Mouse (Mus musculus) heart, adult 2 months (tissue): ENCODE measurements around the gene Plekhg6.

Source experiments
- CTCF ChIP-seq: fragments of 200-600 bp; IDR thresholded peaks from 2 replicates; pipeline ENCODE4 v1.8.1; 2022; ENCODE audit warnings: antibody characterized with exemption, mild to moderate bottlenecking, moderate library complexity
- EP300 ChIP-seq: fragments of 200-500 bp; IDR thresholded peaks from 2 replicates; pipeline ENCODE4 v1.6.1; 2011; ENCODE audit warnings: low read depth, low read length, control low read depth; ENCODE audit not compliant: insufficient read depth
- POLR2A ChIP-seq: fragments of 200-500 bp; IDR thresholded peaks from 2 replicates; pipeline ENCODE4 v1.6.1; 2011; ENCODE audit warnings: mild to moderate bottlenecking, low read depth, low read length, control low read depth; ENCODE audit not compliant: insufficient read depth

- TF ChIP-seq CTCF, result no peak
- TF ChIP-seq EP300, result no peak
- TF ChIP-seq POLR2A, result no peak
Measured at GRCm38 (mm10) chr6:125334356-125334755, 46.2 kb downstream of the Plekhg6 start.
